8 mouse cellular contexts compared by ENCODE assay signal in genomic region chr9:49051349-49051748, GRCm38 (mm10). TPM values are rescaled to one million over a fixed set of nuclear protein-coding genes. Genes with fewer than 3 reads are reported as not detected.
DNase-seq lines count a peak whose midpoint lies in the region; TF ChIP-seq lines count a peak whose summit lies in the region.
"Had no signal": no experiment of that assay in that cellular context is flagged by ENCODE, and none has a peak within 500 bp of the region (broad histone marks: within the 10 kb centered on the region; RNA-seq: fewer than 3 reads in every experiment).

No protein-coding gene starts in this region.

- no peak overlapping the region for H3ac ChIP-seq in C2C12 (ENCODE audit: control insufficient read depth, insufficient read length, low read depth)

- no peaks in the 10 kb centered on the region; the same call in 1 of the 2 replicates for H3K4me1 ChIP-seq in bone marrow, adult 2 months (ENCODE audit: control insufficient read depth, insufficient read depth, low read length)
- H3K4me1 ChIP-seq in embryonic fibroblast, embryonic 13.5 days (ENCODE audit: control insufficient read depth, insufficient read depth, low read length), result no peaks in the 10 kb centered on the region
- 0 out of 2 replicates have a peak, but pooled peaks cover 4% of the 10 kb centered on the region for H3K4me1 ChIP-seq in lung, adult 2 months (ENCODE audit: control insufficient read depth, insufficient read depth, low read length)

- WGBS in bone marrow, adult 2 months, result 2% methylated on average over 5 of the region's 5 CpGs
- WGBS in lung, adult 2 months, result 5% methylated on average over 5 of the region's 5 CpGs

- peaks cover 9% of the 10 kb centered on the region for H3K79me2 ChIP-seq in C2C12 (ENCODE audit: control insufficient read depth, insufficient read depth)

- no peak overlapping the region for H3K4me3 ChIP-seq in C2C12 (ENCODE audit: insufficient read depth, poor library complexity, severe bottlenecking)
- H3K4me3 ChIP-seq in bone marrow, adult 2 months (replicated peaks; ENCODE audit: control insufficient read depth, low read depth, low read length), result no peak overlapping the region
- no peak overlapping the region for H3K4me3 ChIP-seq in embryonic fibroblast, embryonic 13.5 days (ENCODE audit: insufficient read depth, low read length)
- H3K4me3 ChIP-seq in lung, adult 2 months (replicated peaks; ENCODE audit: extremely low read depth, low read depth, low read length), result no peak overlapping the region
- H3K4me3 ChIP-seq: limb, embryonic 15.5 days had no signal

- no peak for TF ChIP-seq POLR2A in bone marrow, adult 2 months (IDR thresholded peaks at IDR 0.05; ENCODE audit: borderline replicate concordance, control insufficient read depth, low read depth, low read length)
- TF ChIP-seq POLR2A in embryonic fibroblast, embryonic 13.5 days (IDR thresholded peaks at IDR 0.05; ENCODE audit: low read depth, low read length), result no peak
- no peak for TF ChIP-seq POLR2A in lung, adult 2 months (IDR thresholded peaks at IDR 0.05; ENCODE audit: borderline replicate concordance, extremely low read depth, low read depth, low read length)

- H3K79me3 ChIP-seq in C2C12 (ENCODE audit: low read depth), result peaks cover 3% of the 10 kb centered on the region

- no peak overlapping the region for H3K27ac ChIP-seq in bone marrow, adult 2 months (ENCODE audit: control insufficient read depth, insufficient read depth, low read depth, low read length, poor library complexity)
- no peak overlapping the region for H3K27ac ChIP-seq in embryonic fibroblast, embryonic 13.5 days (ENCODE audit: insufficient read depth, low read length)
- H3K27ac ChIP-seq: limb, embryonic 15.5 days had no signal

- peak; percentile 40 for TF ChIP-seq CTCF in C2C12 (IDR thresholded peaks at IDR 0.05; ENCODE audit: control insufficient read depth, insufficient read depth, insufficient read length)
- peak; percentile 83 for TF ChIP-seq CTCF in bone marrow, adult 2 months (IDR thresholded peaks at IDR 0.05; ENCODE audit: control insufficient read depth, insufficient read depth, low read length)
- TF ChIP-seq CTCF in embryonic fibroblast, embryonic 13.5 days (IDR thresholded peaks at IDR 0.05; ENCODE audit: borderline replicate concordance, insufficient read depth, low read length), result peak; percentile 66; the same call in 1 of the 2 replicates
- TF ChIP-seq CTCF in lung, adult 2 months (IDR thresholded peaks at IDR 0.05; ENCODE audit: insufficient read depth, low read length), result peak; percentile 87

- no peaks in the 10 kb centered on the region for H3K27me3 ChIP-seq in C2C12 (ENCODE audit: control insufficient read depth, insufficient read depth, insufficient read length)
- H3K27me3 ChIP-seq: limb, embryonic 15.5 days had no signal

- peak; percentile 73 for DNase-seq in 3T3-L1 (ENCODE audit: low read depth, low spot score)
- DNase-seq in kidney, postnatal 10 days, result peak; percentile 82
- DNase-seq in lung, adult 2 months, result peak; percentile 31
- DNase-seq in right cerebral cortex, postnatal 25 days, result peak; percentile 41

- no peaks in the 10 kb centered on the region for H3K36me3 ChIP-seq in C2C12 (ENCODE audit: control insufficient read depth, insufficient read depth)
- H3K36me3 ChIP-seq: limb, embryonic 15.5 days had no signal

TF ChIP-seq in C2C12, 6 proteins besides CTCF, POLR2A, EP300 and RAD21:
- TF ChIP-seq MAX (IDR thresholded peaks at IDR 0.05) (no peak), CEBPB (IDR thresholded peaks at IDR 0.05; ENCODE audit: low read depth) (no peak), USF1 (IDR thresholded peaks at IDR 0.05; ENCODE audit: low read depth) (no peak), MYOD1 (IDR thresholded peaks at IDR 0.05; ENCODE audit: control insufficient read depth, insufficient read length, low read depth) (peak; percentile 34), MYOG (IDR thresholded peaks at IDR 0.05; ENCODE audit: control insufficient read depth, extremely low read depth, insufficient read length) (no peak), FOSL1 (IDR thresholded peaks at IDR 0.05; ENCODE audit: insufficient read depth, low read length, poor library complexity, severe bottlenecking) (no peak)

RNA-seq across cellular contexts. Expression of gene Zw10, which starts 4.1 kb away (rescaled TPM):
- polyA plus RNA-seq in C2C12 (2012; fragmentation: generic; extraction: Trizol), result 24.7 TPM
- 22.2 and 32.1 TPM in 2 replicates for polyA plus RNA-seq in bone marrow, adult 2 months (2011; ENCODE audit: insufficient read depth, insufficient read length, low replicate concordance, missing spikeins)
- polyA plus RNA-seq in embryonic fibroblast, embryonic 13.5 days (2011; ENCODE audit: insufficient read length, low read depth, missing spikeins), result 23.4 and 24.0 TPM in 2 replicates
- 8.7 and 13.8 TPM in 2 replicates for polyA plus RNA-seq in lung, adult 2 months (2012; rRNA removed)

RNA-seq across cellular contexts. Expression of gene Tmprss5, which starts 29.7 kb away (rescaled TPM):
- polyA plus RNA-seq in C2C12 (2012; fragmentation: generic; extraction: Trizol), result not detected
- not detected in 2 replicates for polyA plus RNA-seq in bone marrow, adult 2 months (2011; ENCODE audit: insufficient read depth, insufficient read length, low replicate concordance, missing spikeins)
- polyA plus RNA-seq in embryonic fibroblast, embryonic 13.5 days (2011; ENCODE audit: insufficient read length, low read depth, missing spikeins), result not detected in 2 replicates
- polyA plus RNA-seq in lung, adult 2 months (2012; rRNA removed), result 1.3 and 1.6 TPM in 2 replicates

Comparison
In these comparisons a context has a peak if more than half of its experiments do, and no peak if none do; other contexts are left out.
1. DNase-seq: peak in every context shown above with its lines; median percentile 82 in kidney, postnatal 10 days; 73 in 3T3-L1; 41 in right cerebral cortex, postnatal 25 days; 31 in lung, adult 2 months.